Mouse (Mus musculus) cerebellum, adult 8-10 months (tissue): ENCODE measurements around the gene Secisbp2.
"Not testable (repeated sequence)": the region's sequence is repeated elsewhere in the genome, so short reads cannot be mapped to it uniquely, and the experiment has no call there.

Experiments
- DNase-seq: peaks from one replicate; pipeline ENCODE4 v3.0.0; 2022

The Secisbp2 gene

DNA sequence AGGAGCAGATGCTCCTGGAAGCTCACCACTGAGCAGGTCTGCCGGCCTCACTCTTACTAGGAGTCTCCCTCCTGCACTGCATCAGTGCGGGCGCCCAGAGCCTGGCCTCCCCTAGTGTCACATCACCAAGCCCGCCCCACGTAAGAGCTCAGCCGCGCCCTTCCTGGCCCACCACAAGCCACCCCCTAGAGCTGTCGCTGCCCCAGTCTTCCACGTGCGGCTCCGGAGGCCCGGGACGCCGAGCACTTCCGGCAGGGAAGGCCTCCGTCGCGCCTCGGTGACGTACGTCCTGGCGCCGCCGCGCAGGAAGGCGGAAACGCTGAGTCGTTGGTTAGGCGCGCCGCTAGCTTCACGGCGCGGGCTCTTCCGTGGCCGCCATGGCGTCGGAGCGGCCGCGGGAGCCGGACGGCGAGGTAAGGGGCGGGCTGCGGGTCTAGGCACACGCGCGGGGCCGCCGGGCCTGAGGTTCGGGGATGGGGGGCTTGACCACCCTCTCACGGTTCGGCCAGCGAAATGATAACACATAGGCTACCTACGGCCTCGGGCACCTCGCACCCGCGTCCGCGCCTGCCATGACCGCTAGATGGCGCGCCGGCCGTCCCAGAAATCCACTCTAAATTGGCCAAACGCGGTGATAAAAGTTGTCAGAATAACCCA is at the start of gene Secisbp2:
TSS of gene Secisbp2 (plus strand) at position 290 of the 657 bp plus-strand sequence.
- peak; percentile 94 for DNase-seq

- DNase-seq, result no peak
Measured at GRCm38 (mm10) chr13:51602764-51603163, 48.7 kb upstream of the Secisbp2 start.

DNA sequence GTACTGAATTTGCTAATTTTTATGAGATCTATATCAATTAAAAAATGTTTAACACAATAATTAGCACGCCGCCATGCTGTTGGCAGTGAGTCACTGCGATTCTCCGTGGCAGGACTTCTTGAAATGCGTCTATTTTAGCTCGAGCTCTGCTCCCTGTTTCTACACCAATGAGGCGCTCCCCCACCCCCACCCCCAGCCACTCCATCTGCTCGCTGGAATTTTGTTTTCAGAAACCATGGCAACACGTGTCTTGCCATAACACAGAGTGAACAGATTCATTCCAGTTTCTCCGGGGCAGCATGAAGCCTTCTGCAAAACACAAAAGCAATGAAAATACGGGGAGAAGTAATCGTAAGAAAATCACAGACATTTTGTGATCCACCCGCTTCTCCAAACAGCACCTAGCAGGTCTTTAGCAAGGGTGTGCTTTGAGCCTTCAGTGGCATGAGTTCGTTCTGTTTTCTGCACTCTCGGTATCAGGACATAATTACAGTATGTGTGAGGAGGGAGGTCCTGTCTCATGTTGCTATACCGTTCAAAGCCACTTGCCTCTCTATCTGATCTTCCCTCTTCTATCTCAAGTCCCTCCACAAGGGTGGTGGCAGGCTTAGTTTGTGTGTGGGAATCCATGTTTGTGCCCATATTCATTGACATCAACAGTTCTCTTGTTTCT is 48.1 kb upstream of the Secisbp2 start:
- peak; percentile 9 for DNase-seq

DNA sequence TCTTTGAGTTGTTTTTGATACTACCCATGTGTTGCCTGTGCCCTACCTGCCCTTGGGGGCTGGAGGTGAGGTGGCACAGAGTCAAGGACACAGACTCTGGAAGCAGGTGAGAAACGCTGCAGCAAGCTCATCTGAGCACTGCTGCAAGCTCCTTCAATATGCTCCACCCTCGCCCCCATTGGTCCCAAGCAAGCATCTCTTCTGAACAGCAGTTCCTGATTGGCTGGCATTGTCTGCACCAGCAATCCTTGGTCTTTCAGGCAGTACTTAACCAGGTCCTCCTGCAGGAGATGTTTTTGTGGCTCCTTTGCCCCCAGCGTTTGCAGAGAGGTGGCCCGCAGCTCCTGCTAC is 47.6 kb upstream of the Secisbp2 start:
- DNase-seq, result no peak

GRCm38 (mm10) chr13:51609231-51609630 is 42.3 kb upstream of the Secisbp2 start:
- no peak for DNase-seq

DNA sequence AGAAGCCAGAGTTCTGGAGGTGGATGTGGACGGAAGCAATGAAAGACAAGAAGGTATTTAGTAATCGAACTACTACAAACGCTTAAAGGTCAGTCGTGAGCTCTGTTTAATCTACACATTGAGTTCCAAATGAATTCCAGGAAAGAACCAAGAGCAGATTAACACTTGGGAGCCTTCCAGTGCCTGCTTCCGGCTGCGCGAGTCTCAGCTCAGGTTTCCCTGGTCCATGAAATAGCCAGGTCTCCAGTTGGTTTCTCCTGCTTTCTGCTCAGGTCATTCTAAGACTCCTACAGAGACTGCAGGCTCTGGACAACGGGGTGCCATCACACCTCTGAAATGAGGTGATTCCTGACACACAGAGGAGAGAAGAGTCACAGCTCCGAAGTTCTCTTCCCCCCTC is 40.4 kb upstream of the Secisbp2 start:
- DNase-seq, result no peak

DNA sequence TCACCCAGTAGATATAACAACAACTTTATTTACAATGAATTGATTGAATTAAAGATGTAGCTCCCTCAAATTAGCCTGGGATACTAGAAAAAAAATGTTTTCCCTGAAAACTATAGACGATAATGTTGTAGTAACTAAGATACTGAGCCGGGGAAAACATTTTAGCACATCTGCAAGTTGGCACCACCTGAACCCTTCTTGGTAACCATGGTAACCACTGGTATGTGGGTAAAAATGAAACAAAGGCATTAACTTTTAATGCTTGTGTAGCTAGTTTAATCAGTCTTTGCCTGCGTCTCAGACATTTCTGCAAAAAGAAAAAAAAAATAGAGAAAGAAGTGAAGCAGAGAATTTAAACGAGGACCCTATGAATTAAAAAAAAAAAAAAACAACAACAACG is 40.0 kb upstream of the Secisbp2 start:
- no peak for DNase-seq

- DNase-seq, result no peak
Measured at GRCm38 (mm10) chr13:51615815-51616214, 35.7 kb upstream of the Secisbp2 start.

- no peak for DNase-seq
Measured at GRCm38 (mm10) chr13:51616417-51617044, 35.0 kb upstream of the Secisbp2 start.

DNA sequence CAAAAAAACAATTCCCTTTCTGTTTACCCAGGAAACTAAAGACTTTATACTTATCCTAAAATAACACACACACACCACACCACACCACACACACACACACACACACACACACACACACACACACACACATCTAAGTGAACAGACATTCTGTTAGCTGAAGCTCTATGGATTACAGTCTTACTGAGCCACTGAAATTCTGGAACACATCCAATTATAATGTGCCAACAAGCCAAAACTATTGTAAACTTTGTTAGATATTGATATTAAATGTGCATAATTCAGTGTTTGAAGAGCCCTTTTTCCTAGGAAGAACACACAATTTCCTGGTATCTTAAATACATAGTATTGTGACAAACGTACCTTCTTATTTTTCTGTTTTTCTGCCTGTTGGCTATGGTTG is 34.2 kb upstream of the Secisbp2 start:
- DNase-seq, result no peak

- DNase-seq, result peak; percentile 38
Measured at GRCm38 (mm10) chr13:51617861-51618260, 33.6 kb upstream of the Secisbp2 start.

GRCm38 (mm10) chr13:51618602-51619001 is 32.9 kb upstream of the Secisbp2 start:
- no peak for DNase-seq

GRCm38 (mm10) chr13:51622626-51623025 is 28.9 kb upstream of the Secisbp2 start:
- no peak for DNase-seq

GRCm38 (mm10) chr13:51623678-51624077 is 27.8 kb upstream of the Secisbp2 start:
- no peak for DNase-seq

- DNase-seq, result no peak
Measured at GRCm38 (mm10) chr13:51628273-51628848, 23.1 kb upstream of the Secisbp2 start.

DNA sequence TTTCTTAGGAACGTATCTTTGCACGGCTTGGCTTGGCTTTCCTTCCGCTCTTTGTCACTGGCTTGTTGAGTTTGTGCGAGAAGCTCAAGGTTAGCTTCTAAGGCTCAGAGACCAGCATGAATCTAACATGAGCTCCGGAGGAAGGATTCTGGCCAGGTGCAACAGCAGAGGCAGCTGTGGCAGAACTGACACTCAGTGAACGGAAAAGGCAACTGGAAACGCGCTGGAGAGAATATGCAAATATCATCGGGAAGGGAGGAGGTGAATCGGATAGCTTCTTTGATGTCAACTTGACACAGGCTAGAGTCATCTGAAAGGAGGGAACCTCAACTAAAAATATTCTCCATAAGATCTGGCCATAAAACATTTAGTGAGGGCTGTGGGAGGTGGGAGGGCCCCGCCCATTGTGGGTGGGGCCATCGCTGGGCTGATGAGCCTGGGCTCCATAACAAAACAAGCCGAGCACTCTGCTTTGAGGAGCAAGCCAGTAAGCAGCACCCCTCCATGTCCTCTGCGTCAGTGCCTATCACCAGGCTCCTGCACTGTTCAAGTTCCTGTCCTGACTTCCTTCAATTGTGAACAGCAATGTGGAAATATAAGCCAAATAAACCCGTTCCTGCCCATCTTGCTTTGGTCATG is 20.0 kb upstream of the Secisbp2 start:
- DNase-seq, result no peak

DNA sequence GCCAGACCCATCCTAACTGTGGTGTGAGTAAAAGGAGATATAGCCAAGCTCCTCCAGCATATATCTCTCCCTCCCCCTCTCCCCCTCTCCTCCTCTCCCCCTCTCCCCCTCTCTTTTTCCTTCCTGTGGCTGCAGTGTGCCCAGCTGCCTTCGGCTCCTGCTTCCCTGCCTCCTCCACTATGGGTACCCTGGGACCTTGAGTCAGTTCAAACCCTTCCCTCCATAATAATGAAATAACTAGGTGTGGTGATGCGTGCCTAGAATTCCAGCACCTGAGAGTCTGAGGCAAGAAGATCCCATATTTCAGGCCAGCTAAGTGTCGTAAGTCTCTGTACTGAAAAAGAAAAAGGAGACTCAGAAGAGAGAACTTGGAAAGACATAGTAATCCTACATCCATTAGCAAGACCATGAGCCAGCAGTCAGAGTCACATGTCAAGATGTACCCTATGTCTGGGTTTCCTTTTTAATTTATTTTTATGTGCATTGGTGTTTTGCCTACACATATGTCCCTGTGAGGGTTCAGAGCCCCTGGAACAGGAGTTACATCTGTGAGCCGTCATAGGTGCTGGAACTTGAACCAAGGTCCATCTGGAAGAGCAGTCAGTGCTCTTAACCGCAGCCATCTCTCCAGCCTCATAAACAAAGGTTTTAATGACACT is 18.8 kb upstream of the Secisbp2 start:
- DNase-seq, result no peak

DNA sequence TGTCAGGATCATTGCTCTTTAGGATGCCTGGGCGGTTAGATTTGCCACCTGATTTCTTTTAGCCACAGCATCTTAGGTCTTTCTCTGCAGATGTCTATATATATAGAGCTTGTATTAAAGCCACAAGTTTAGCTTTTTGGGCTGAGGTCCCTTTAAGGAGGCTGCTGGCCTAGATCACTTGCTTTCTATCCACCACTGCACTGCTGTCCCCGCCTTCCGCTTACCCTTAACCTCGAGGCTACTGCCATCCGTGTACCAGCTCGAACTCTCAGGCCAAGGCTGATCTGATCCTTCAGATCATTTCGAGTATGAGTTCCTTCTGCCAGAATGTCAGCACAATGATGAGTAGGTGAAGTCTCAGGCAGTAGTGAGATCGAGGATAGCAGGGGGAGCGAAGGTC is 16.1 kb upstream of the Secisbp2 start:
- DNase-seq, result not testable (repeated sequence)

DNA sequence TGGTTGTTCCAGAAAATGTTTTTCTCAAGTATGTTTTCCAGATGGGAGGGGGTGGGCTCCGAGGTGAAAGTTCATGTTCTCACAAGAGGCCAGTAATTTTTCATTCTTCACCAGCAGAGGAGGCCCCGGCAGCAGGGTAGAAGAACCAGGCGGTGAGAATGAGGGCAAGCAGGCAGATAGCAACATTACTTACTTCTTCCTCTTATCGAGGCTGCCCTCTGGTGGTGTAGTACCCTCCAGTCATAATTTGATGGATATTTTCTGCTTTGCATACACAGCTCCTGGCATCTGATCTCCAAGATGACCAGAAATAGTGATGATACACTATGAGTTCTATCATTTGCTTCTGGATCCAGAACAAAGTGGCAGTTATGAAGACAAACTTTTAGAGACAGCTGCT is 12.5 kb upstream of the Secisbp2 start:
- DNase-seq, result no peak

- no peak for DNase-seq
Measured at GRCm38 (mm10) chr13:51641424-51641823, 10.1 kb upstream of the Secisbp2 start.

DNA sequence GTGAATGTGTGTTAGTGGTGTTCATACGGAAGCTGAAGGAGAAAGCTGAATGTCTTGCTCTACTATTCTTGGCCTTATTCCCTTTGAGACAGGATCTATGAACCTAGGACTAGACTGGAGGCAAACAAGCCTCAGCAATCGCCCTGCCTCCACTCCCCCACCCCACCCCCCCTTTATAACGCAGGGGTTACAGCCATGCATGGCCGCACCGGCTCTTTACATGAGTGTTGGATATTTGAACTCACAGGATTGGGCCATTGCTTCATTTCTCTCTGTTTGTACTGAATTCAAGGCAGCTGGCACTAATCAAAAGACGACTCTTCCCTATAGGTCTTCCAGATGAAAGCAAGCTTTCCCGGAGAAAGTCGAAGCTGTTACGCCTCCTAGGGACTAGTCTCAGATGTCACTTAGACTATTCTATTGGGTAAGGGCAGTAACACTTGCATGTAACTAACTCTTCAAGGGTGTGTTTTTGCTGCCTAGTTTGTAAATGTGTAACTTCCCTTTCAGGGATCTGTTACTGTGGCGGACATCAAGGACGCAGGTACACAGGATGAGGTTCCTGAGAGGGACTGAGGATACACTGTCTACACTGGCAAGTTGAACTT is 9.2 kb upstream of the Secisbp2 start:
- DNase-seq, result no peak
